ENCODE assay signal across 22 mouse cellular contexts in genomic region chr16:10392587-10392986, GRCm38 (mm10). TPM values are rescaled to one million over a fixed set of nuclear protein-coding genes. Genes with fewer than 3 reads are reported as not detected.
A peak's percentile ranks its signal among the peaks of the same experiment; 100 is the strongest.
DNase-seq lines count a peak whose midpoint lies in the region; ATAC-seq and TF ChIP-seq lines count a peak whose summit lies in the region.
"Had no signal": no experiment of that assay in that cellular context is flagged by ENCODE, and none has a peak within 500 bp of the region (broad histone marks: within the 10 kb centered on the region; RNA-seq: fewer than 3 reads in every experiment).

No protein-coding gene starts in this region.

- peak; percentile 28 for DNase-seq in thymus, adult 2 months
- DNase-seq in thymus, adult 18-20 months: no peak
- peak; percentile 40 for DNase-seq in thymus, postnatal 14 days
- DNase-seq in lung, postnatal 4 days: no peak
- no peak for DNase-seq in forebrain, postnatal 0 days
- no peak for DNase-seq in kidney, adult 8-10 months
- DNase-seq: adrenal gland, adult 2 months; adrenal gland, postnatal 25 days; cerebellum, adult 18-20 months; cerebellum, adult 9-11 months; cerebellum, postnatal 36 days; embryo, embryonic 11 days; gastrocnemius, postnatal 14 days; heart, postnatal 4 days had no signal

- no peaks in the 10 kb centered on the region for H3K27me3 ChIP-seq in thymus, adult 2 months (ENCODE audit: control insufficient read depth, insufficient read depth, low read length)
- H3K27me3 ChIP-seq in forebrain, postnatal 0 days (ENCODE audit: insufficient read depth, low read length): no peaks in the 10 kb centered on the region

- 22% methylated on average over 9 of the region's 9 CpGs for WGBS in thymus, adult 2 months
- 88% methylated on average over 9 of the region's 9 CpGs for WGBS in forebrain, postnatal 0 days

- TF ChIP-seq CTCF in thymus, adult 2 months (IDR thresholded peaks at IDR 0.05; ENCODE audit: borderline replicate concordance, control insufficient read depth, extremely low read depth, insufficient read depth, low read length, poor library complexity): no peak
- TF ChIP-seq CTCF in forebrain, postnatal 0 days (IDR thresholded peaks at IDR 0.05; ENCODE audit: low read depth): no peak

- no peak overlapping the region for H3K4me2 ChIP-seq in forebrain, postnatal 0 days (ENCODE audit: low read depth)
- H3K4me2 ChIP-seq: embryonic facial prominence, embryonic 15.5 days; forebrain, embryonic 12.5 days; heart, embryonic 13.5 days; hindbrain, embryonic 13.5 days had no signal

- TF ChIP-seq POLR2A in thymus, adult 2 months (IDR thresholded peaks at IDR 0.05; ENCODE audit: control insufficient read depth, extremely low read depth, insufficient read depth, low read length, poor library complexity): no peak

- H3K9ac ChIP-seq in forebrain, postnatal 0 days: no peak overlapping the region
- H3K9ac ChIP-seq: embryonic facial prominence, embryonic 15.5 days; forebrain, embryonic 12.5 days; heart, embryonic 13.5 days; hindbrain, embryonic 13.5 days had no signal

- H3K36me3 ChIP-seq in thymus, adult 2 months (ENCODE audit: control insufficient read depth, insufficient read depth, low read length): no peaks in the 10 kb centered on the region
- no peaks in the 10 kb centered on the region for H3K36me3 ChIP-seq in forebrain, postnatal 0 days (ENCODE audit: insufficient read depth)
- H3K36me3 ChIP-seq: embryonic facial prominence, embryonic 15.5 days; forebrain, embryonic 12.5 days; heart, embryonic 13.5 days; hindbrain, embryonic 13.5 days had no signal

- peaks cover 6% of the 10 kb centered on the region for H3K4me1 ChIP-seq in thymus, adult 2 months (replicated peaks; ENCODE audit: control insufficient read depth, insufficient read depth, low read length)
- no peaks in the 10 kb centered on the region for H3K4me1 ChIP-seq in forebrain, postnatal 0 days (ENCODE audit: insufficient read depth)

- peak overlapping the region; percentile 37 for H3K27ac ChIP-seq in thymus, adult 2 months (ENCODE audit: control insufficient read depth, insufficient read depth, low read length)
- no peak overlapping the region for H3K27ac ChIP-seq in forebrain, postnatal 0 days (ENCODE audit: low read depth, low read length)
- H3K27ac ChIP-seq: embryonic facial prominence, embryonic 15.5 days; forebrain, embryonic 12.5 days; heart, embryonic 13.5 days; hindbrain, embryonic 13.5 days; hindbrain, postnatal 0 days had no signal

- no peak overlapping the region for H3K4me3 ChIP-seq in thymus, adult 2 months (ENCODE audit: control insufficient read depth, insufficient read depth, low read length)
- no peak overlapping the region for H3K4me3 ChIP-seq in forebrain, postnatal 0 days (ENCODE audit: low read depth, low read length)
- H3K4me3 ChIP-seq: embryonic facial prominence, embryonic 15.5 days; forebrain, embryonic 12.5 days; heart, embryonic 13.5 days; hindbrain, embryonic 13.5 days had no signal

- ATAC-seq in megakaryocyte, adult 5-6 weeks (ENCODE audit: poor library complexity, severe bottlenecking): 0 out of 2 replicates have a peak, but pooled peaks have one; percentile 51
- ATAC-seq in forebrain, postnatal 0 days: no peak
- ATAC-seq: forebrain, embryonic 16.5 days; hindbrain, postnatal 0 days had no signal

- no peaks in the 10 kb centered on the region for H3K9me3 ChIP-seq in forebrain, postnatal 0 days (ENCODE audit: low read length)
- H3K9me3 ChIP-seq: embryonic facial prominence, embryonic 15.5 days; forebrain, embryonic 12.5 days; heart, embryonic 13.5 days; hindbrain, embryonic 13.5 days had no signal

RNA-seq across cellular contexts. Expression of gene Tekt5, which starts 2.7 kb away (rescaled TPM):
- polyA plus RNA-seq in thymus, adult 2 months (2012; rRNA removed): 1.4 and 1.7 TPM in 2 replicates
- total RNA-seq in megakaryocyte, adult 5-6 weeks (2015): not detected in 2 replicates
- 0.12 TPM in 1 of 2 replicates, not detected in the other for total RNA-seq in megakaryocyte, adult 5-6 weeks (2017)
- 3.9 and 5.4 TPM in 2 replicates for total RNA-seq in forebrain, postnatal 0 days (2014; rRNA removed)
- polyA plus RNA-seq in forebrain, postnatal 0 days (2015; fragmentation: Nextera tagmentation; extraction: Ambion mirVana): 8.7 and 11.8 TPM in 2 replicates
- total RNA-seq: adrenal gland, adult 2 months; adrenal gland, postnatal 25 days; gastrocnemius, adult 18-20 months had no signal
- polyA plus RNA-seq: adrenal gland, adult 2 months had no signal

RNA-seq across cellular contexts. Expression of gene Nubp1, which starts 19.2 kb away (rescaled TPM):
- 62.3 and 67.4 TPM in 2 replicates for polyA plus RNA-seq in thymus, adult 2 months (2012; rRNA removed)
- 35.2 and 46.1 TPM in 2 replicates for total RNA-seq in megakaryocyte, adult 5-6 weeks (2015)
- 49.2 and 57.1 TPM in 2 replicates for total RNA-seq in megakaryocyte, adult 5-6 weeks (2017)
- total RNA-seq in forebrain, postnatal 0 days (2014; rRNA removed): 32.1 and 34.5 TPM in 2 replicates
- 25.7 and 32.2 TPM in 2 replicates for polyA plus RNA-seq in forebrain, postnatal 0 days (2015; fragmentation: Nextera tagmentation; extraction: Ambion mirVana)

RNA-seq across cellular contexts. Expression of gene Tvp23a, which starts 54.6 kb away (rescaled TPM):
- 3.2 and 3.7 TPM in 2 replicates for polyA plus RNA-seq in thymus, adult 2 months (2012; rRNA removed)
- total RNA-seq in megakaryocyte, adult 5-6 weeks (2015): 0.07 TPM in 1 of 2 replicates, not detected in the other
- 0.22 TPM in 1 of 2 replicates, not detected in the other for total RNA-seq in megakaryocyte, adult 5-6 weeks (2017)
- total RNA-seq in forebrain, postnatal 0 days (2014; rRNA removed): 61.9 and 78.1 TPM in 2 replicates
- polyA plus RNA-seq in forebrain, postnatal 0 days (2015; fragmentation: Nextera tagmentation; extraction: Ambion mirVana): 37.6 and 46.3 TPM in 2 replicates

Comparison
In these comparisons a context has a peak if more than half of its experiments do, and no peak if none do; other contexts are left out.
1. DNase-seq: peak in thymus, adult 2 months (single experiment) and thymus, postnatal 14 days (single experiment); none in thymus, adult 18-20 months (0 of 2), lung, postnatal 4 days (0 of 2), forebrain, postnatal 0 days (single experiment) and kidney, adult 8-10 months (0 of 2).
2. RNA of gene Tvp23a, which starts 54.6 kb away (total RNA-seq): 61.9 to 78.1 TPM in forebrain, postnatal 0 days; 0.07 to 0.22 TPM in megakaryocyte, adult 5-6 weeks; every median in the first group is over 10 times any median in the second.